Mouse (Mus musculus) R1 (cell line): ENCODE measurements around the gene Cep89.

Experiments used
- DNase-seq: peaks from one replicate; pipeline ENCODE4 v3.0.0-alpha.2; 2018; ENCODE audit warnings: low read depth, low spot score

Gene Cep89

GRCm38 (mm10) chr7:35396542-35397168, at the start of gene Cep89, which contains the start of gene Faap24:
TSS of gene Cep89 (plus strand) at chr7:35397035.
TSS of gene Faap24 (minus strand) at chr7:35396836.
- DNase-seq = peak; percentile 100

DNA sequence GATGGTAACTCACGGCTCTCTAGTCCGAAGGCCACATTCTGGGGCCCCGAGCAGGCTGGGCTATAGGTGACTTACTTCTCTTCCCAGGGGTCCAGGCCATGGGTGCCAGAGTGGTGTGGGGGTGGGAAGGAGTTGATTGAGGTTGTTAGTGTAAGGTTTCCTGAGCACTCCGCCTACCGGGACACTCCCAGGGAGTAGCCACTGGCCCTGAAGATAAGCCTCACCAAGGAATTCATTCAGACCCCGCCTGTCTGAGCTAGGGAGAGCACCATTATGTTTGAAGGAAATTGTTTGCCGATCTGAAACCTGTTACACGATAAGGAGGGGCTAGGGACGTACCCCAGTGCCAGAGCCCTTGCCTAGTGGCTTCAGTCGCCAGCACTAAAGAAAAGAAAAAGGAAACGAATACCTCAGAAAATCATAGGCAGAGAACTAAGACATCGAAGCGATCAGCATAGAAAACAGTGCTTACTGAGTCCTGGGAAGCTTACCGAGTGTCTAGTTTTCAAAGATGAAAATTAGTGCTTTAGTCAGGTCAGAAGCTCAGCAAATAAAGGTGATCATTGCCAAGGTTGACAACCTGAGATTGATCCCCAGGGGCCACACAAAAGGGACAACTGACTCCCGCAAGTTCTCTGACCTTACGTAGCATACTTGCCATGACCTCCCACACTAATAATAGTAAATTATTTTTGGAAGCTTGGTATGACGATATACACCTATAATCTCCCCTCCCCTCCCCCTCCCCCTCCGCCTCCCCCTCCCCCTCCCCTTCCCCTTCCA, 48.7 kb upstream of the Cep89 start:
- DNase-seq = peak; percentile 31

- no peak for DNase-seq
Observed at GRCm38 (mm10) chr7:35349022-35349421, 47.8 kb upstream of the Cep89 start.

DNA sequence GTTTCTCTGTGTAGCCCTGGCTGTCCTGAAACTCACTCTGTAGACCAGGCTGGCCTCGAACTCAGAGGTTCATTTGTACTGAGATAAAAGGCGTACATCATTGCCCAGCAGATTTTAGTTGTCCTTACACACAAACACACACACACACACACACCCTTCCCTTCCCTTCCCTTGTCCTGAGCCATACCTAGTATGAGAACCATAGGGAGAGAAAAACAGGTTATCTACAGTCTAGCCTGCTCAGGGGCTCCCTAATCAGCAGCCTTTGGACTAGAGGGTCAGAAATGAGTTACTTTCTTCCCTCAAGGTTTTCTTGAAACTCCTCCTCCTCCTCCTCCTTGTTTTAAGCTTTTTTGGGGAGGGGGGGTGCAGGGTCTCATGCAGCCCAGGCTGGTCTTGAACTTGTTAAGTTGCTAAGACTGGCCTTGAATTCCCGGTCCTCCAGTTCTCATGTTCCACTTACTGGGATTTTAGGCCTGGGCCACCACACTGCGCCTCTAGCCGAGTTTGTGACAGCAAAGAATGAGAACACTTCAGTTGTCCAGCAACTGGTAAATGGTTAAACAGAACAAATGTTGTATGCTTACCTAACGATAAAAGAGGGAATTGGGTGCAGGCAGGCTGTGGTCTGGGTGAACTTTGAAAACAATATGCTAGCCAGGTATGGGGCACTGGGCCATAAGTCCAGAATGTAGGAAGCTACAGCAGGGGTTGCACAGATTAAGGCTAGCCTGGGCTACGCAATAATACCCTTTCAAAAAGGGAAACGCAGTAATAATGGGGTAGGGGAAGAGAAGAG, 46.8 kb upstream of the Cep89 start:
- no peak for DNase-seq

DNA sequence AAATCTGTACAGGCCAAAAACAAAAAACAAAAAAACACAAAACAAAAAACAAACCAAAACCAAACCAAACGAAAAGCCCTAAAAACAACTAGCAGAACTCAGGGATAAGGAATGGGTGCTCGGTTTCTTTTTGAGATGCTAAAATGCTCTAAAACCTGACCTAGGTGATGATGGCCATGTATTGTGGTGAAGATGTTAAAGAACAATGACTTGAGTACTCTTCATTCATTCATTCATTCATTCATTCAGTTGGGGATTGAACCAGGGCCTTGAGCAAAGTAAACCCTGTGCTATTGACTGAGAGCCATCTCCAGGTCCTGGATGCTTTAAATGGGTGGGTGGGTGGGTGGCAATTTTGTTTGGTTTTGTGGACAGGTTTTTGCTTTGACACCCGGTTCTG, 45.7 kb upstream of the Cep89 start:
- peak; percentile 58 for DNase-seq

DNA sequence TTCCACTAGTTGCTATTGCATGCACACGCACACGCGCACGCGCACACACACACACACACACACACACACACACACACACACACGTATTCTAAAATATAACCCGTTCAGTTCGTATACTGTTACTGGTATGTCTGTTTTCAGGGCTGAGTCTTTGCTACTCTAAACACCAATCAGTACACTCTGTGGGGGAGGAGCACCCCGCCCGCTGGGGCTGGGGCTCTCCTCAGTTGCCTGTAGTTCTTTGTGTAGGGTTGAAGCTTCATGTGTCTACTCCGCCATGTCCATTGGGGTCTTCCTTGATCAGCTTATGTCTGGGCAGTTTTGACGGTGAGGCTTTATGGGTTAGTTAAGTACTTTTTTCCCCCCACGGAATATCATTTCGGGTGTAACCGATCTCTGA, 43.5 kb upstream of the Cep89 start:
- peak; percentile 57 for DNase-seq

DNA sequence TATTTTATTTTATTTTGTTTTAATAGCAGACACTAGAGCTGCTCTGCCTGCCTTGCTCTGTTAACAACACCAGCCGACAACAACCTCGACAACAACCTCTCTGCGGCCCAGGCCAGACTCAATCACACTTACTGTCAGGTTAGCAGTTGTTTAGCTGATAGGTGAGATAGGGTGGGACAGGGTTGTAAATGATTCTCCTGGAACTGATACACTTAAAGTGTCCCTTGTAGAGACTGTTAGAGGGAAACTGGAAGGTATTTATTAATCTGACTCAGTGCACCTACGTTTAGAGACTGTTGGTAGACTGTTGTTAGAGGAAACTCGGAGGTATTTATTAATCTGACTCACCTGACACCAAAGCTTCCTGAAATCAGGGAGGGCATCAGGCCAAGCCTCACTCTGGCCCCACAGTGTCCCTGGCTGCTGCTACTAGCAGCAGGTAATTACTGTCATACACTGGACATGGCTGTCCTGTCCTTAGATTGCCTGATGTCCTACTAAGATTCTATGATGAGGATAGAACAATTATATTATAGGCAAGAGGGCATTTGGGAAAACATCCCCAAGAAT, 41.4 kb upstream of the Cep89 start:
- no peak for DNase-seq

DNA sequence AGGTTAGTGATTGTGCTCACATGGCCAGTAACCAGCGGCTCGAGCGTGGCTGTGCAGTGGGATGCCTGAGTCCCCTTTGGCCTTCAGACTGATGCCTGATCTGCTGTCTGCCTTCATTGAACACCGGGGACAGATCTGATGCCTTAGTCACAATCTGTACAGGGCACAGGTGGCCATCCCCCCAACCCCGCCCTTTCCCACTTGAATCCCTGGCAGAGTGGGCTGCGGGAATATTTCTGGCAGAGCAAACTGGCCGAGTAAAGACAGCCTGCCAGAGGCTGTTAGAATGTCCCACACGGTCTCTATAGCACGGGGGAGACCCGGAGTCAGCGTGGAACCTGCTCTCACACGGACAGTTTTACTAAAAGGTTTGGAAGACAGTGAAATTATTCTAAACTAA, 39.2 kb upstream of the Cep89 start:
- DNase-seq = no peak

- peak; percentile 60 for DNase-seq
Observed at GRCm38 (mm10) chr7:35362253-35362652, 34.6 kb upstream of the Cep89 start.

DNA sequence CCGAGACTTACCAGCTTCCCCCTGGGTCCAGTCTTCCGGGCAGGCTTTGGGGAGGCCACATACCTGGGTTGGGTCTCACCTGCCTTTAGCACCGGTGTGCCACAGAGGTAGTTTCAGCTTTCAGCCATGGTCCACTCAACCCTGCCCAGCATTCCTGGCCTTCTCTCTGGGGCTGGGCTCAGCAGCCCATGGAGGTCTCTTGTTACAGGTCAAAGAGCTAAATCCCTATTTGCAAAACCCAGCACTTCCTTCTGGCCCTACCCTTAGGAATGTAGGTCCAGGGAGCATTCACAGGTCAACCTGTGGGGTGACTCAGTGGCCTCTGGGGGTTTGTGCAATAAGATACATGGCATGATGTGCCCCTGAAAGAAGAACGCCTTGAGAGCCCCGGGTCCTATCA, 34.0 kb upstream of the Cep89 start:
- peak; percentile 45 for DNase-seq

- DNase-seq = no peak
Observed at GRCm38 (mm10) chr7:35365161-35365910, 31.5 kb upstream of the Cep89 start.

- DNase-seq = no peak
Observed at GRCm38 (mm10) chr7:35371096-35371495, 25.7 kb upstream of the Cep89 start.

DNA sequence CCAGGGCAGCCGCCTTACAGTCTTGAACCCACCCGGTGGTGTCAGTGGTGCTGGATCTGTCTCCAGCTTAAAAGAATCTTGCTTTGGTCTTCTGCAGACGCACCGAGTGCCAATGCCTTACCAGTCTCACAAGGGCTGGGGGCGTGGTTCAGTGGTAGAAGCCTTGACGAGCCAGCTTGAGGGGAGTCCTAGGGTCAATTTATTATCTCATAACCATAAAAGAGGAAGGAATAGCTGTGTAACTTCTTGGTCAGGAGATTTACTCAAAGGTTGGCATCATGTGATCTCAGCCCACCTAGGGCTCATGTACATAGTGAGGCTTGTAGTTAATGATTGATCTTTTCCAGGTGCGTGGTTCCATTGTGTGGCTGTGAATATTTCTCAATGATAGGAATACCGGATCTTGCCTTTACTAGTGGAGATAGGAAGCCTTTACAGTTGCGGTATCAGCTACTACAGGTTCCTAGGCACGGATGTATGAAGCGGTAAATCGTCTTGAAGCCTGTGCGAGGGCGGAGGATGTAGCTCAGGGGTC, 24.3 kb upstream of the Cep89 start:
- no peak for DNase-seq

DNA sequence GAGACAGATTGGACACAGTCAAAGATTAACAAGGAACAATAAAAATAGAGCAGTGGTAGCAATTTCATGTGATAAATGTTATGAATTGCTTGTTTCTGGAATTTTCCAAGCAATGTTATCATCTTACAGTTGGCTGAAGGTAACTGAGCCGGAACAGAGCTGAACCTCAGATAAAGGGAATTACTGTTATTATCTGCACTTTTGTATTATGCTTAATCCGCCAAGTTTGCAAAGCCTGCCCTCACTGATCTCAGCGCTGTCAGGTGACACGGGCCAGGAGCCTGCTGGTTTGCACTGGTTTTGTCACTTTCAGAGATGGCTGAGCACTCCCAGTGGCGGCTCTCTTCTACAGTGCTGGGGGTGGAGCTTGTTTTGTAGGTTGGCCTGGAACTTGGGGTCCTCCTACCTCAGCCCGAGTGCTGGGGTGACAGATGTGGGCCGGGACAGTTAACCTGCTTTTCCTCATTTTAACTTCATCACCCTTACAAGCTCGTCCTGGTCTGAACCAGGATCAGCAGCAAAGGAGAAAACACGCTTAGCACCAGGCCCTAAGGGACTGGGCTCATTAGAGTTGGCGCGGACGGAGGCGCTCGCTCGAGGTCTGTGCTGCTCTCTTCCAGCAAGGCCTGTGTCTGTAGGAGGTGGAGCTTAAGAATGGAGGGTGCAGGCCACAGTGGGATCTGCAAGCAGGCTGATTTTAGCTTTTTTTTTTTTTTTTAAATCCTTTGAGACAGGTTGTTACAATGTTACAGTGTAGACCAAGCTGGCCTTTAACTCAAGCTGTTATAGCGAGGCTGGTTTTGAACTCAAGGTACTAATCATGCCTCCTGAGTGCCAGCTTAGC, 23.5 kb upstream of the Cep89 start:
- peak; percentile 74 for DNase-seq

DNA sequence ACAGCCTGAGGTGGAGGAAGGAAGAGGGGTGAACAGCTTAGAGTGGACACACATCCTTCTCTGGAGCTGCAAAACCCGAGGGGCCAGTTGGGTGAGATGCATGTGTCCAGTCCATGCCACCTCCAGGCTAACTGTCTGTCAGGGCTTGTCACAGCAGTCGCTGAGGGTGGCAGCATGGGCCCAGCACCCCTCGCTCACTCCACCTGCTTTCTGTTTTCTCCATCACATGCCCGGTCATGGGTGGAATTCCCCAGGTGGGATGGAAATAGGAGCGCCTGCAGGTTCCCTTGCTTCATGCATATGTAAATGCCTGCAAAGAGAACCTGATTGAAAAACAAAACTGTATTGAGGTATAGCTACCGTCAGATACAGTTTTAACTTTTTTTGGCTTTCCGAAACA, 22.6 kb upstream of the Cep89 start:
- DNase-seq = no peak

GRCm38 (mm10) chr7:35376623-35377022, 20.2 kb upstream of the Cep89 start:
- DNase-seq = no peak

DNA sequence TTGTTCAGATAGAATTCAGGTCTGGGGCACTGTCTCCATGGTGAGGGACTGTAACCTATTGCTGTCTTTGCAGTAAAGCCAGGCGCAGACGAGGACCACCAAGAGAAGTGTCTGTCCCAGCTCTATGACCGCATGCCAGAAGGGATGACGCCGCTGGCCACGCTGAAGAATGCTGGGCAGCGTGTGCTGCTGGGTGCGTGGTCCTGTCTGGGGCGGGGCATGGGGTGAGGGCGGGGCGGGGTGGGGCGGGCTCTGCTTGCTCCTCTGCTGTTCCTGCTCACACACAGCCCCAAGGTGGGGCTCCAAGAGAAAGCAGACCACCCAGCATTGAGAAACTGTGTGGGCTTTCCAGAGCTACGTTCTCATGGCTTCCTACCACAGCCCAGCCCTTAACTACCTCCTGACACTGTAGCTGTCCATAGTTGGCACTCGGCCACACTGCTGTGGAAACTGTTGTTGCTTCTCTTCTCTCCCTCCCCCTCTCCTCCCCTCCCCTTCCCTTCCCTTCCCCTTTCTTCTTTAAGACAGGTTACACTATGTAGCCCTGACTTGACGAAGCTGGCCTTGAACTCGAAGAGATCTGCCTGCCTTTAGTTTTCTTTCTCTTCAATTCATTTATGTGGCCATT, 17.2 kb upstream of the Cep89 start:
- no peak for DNase-seq

GRCm38 (mm10) chr7:35380351-35380750, 16.5 kb upstream of the Cep89 start:
- DNase-seq = no peak

GRCm38 (mm10) chr7:35381861-35382260, 15.0 kb upstream of the Cep89 start:
- DNase-seq = peak; percentile 57
